Mouse (Mus musculus) cerebellum, adult 2 months (tissue): ENCODE measurements at regions not wholly inside any gene's neighbourhood (a gene's known extent, or its start where the extent isn't known, plus 50 kb on each side); places are given as distances from the start of the nearest gene placed in this dataset.

Source experiments
- DNase-seq, 2 experiments: peaks; one replicate each; pipeline ENCODE4 v3.0.0; 2021
- H3K27ac ChIP-seq: fragments of 200-500 bp; 2 replicates; pipeline ENCODE4 v1.5.1; 2012; ENCODE audit warnings: low read length, control low read depth, inconsistent platforms; ENCODE audit not compliant: insufficient read depth
- H3K27me3 ChIP-seq: fragments of 200-500 bp; 2 replicates; pipeline ENCODE4 v1.6.1; 2012; ENCODE audit warnings: inconsistent platforms, mild to moderate bottlenecking, low read length, moderate library complexity; ENCODE audit not compliant: control insufficient read depth, insufficient read depth
- H3K4me1 ChIP-seq: fragments of 200-500 bp; 2 replicates; pipeline ENCODE4 v1.6.1; 2011; ENCODE audit warnings: low read length; ENCODE audit not compliant: control insufficient read depth, insufficient read depth
- H3K4me3 ChIP-seq: fragments of 200-500 bp; replicated peaks from 2 replicates; pipeline ENCODE3; 2011; ENCODE audit warnings: mild to moderate bottlenecking, low read depth, low read length, control low read depth; ENCODE audit not compliant: insufficient read depth
- CTCF ChIP-seq: fragments of 200-500 bp; IDR thresholded peaks from 2 replicates; pipeline ENCODE4 v1.5.1; 2011; ENCODE audit warnings: low read depth, mild to moderate bottlenecking, control low read depth, low read length, moderate library complexity, borderline replicate concordance; ENCODE audit not compliant: insufficient read depth
- POLR2A ChIP-seq: fragments of 200-500 bp; IDR thresholded peaks from 2 replicates; pipeline ENCODE4 v1.6.1; 2011; ENCODE audit warnings: low read length, control low read depth, borderline replicate concordance; ENCODE audit not compliant: insufficient read depth
- WGBS: fragments of 180-500 bp; shearing (Covaris S2); methylation state at CpG from one replicate; pipeline ENCODE4 v1.1.7; 2018; 5-methylcytosine and 5-hydroxymethylcytosine counted together

GRCm38 (mm10) chr8:98811922-98812321 lies 604.3 kb downstream of the Cdh8 start:
- DNase-seq, result peak; percentile 67 to 84
- TF ChIP-seq POLR2A, result no peak
- TF ChIP-seq CTCF, result no peak
- 7% methylated on average over 3 of the region's 3 CpGs for WGBS
- Histone ChIP-seq H3K4me1 (no peaks in the 10 kb centered on the region; the same call in 1 of the 2 replicates), H3K27me3 (no peaks in the 10 kb centered on the region), H3K4me3 (no peak overlapping the region), H3K27ac (no peak overlapping the region)

- TF ChIP-seq POLR2A (no peak), CTCF (no peak)
- Histone ChIP-seq H3K4me1 (no peaks in the 10 kb centered on the region), H3K27me3 (no peaks in the 10 kb centered on the region), H3K4me3 (no peak overlapping the region), H3K27ac (no peak overlapping the region)
- 6% methylated on average over 2 of the region's 2 CpGs for WGBS
- peak; percentile 73 to 90 for DNase-seq
Measured at GRCm38 (mm10) chr8:98797445-98797844, 618.8 kb downstream of the Cdh8 start.

GRCm38 (mm10) chr8:98767036-98767435 lies 649.2 kb downstream of the Cdh8 start:
- no peak for DNase-seq
- Histone ChIP-seq H3K27ac (no peak overlapping the region), H3K4me3 (no peak overlapping the region), H3K27me3 (no peaks in the 10 kb centered on the region), H3K4me1 (no peaks in the 10 kb centered on the region)
- TF ChIP-seq CTCF (no peak), POLR2A (no peak)

- no peaks in the 10 kb centered on the region for H3K27me3 ChIP-seq
- no peaks in the 10 kb centered on the region for H3K4me1 ChIP-seq
- H3K4me3 ChIP-seq, result no peak overlapping the region
- H3K27ac ChIP-seq, result no peak overlapping the region
- no peak for TF ChIP-seq POLR2A
- no peak for TF ChIP-seq CTCF
- no peak for DNase-seq
Measured at GRCm38 (mm10) chr8:98756596-98756995, 659.7 kb downstream of the Cdh8 start.

- no peak for DNase-seq
- TF ChIP-seq CTCF (no peak), POLR2A (no peak)
- Histone ChIP-seq H3K4me1 (no peaks in the 10 kb centered on the region), H3K4me3 (no peak overlapping the region), H3K27ac (no peak overlapping the region), H3K27me3 (no peaks in the 10 kb centered on the region)
- 92% methylated on average over 2 of the region's 2 CpGs for WGBS
Measured at GRCm38 (mm10) chr8:98755795-98756194, 660.5 kb downstream of the Cdh8 start.

- no peak overlapping the region for H3K4me3 ChIP-seq
- WGBS, result 21% methylated on average over 6 of the region's 6 CpGs
- H3K27me3 ChIP-seq, result no peaks in the 10 kb centered on the region
- DNase-seq, result peak; percentile 7 to 12
- no peaks in the 10 kb centered on the region for H3K4me1 ChIP-seq
- no peak overlapping the region for H3K27ac ChIP-seq
- TF ChIP-seq CTCF, result no peak
- no peak for TF ChIP-seq POLR2A
Measured at GRCm38 (mm10) chr8:98752367-98752766, 663.9 kb downstream of the Cdh8 start.

- no peaks in the 10 kb centered on the region for H3K27me3 ChIP-seq
- no peaks in the 10 kb centered on the region for H3K4me1 ChIP-seq
- 98% methylated on average over 1 of the region's 1 CpGs for WGBS
- TF ChIP-seq POLR2A, result no peak
- TF ChIP-seq CTCF, result no peak
- DNase-seq, result no peak
- no peak overlapping the region for H3K4me3 ChIP-seq
- no peak overlapping the region for H3K27ac ChIP-seq
Measured at GRCm38 (mm10) chr8:98707753-98708152, 708.5 kb downstream of the Cdh8 start.

- WGBS, result 34% methylated on average over 4 of the region's 4 CpGs
- Histone ChIP-seq H3K4me3 (no peak overlapping the region), H3K27me3 (no peaks in the 10 kb centered on the region), H3K4me1 (no peaks in the 10 kb centered on the region), H3K27ac (no peak overlapping the region)
- DNase-seq, result no peak
- TF ChIP-seq CTCF (no peak), POLR2A (no peak)
Measured at GRCm38 (mm10) chr8:98706122-98706521, 710.1 kb downstream of the Cdh8 start.
